Mouse (Mus musculus): Measurements from ENCODE around the gene Ccdc62.

DNA sequence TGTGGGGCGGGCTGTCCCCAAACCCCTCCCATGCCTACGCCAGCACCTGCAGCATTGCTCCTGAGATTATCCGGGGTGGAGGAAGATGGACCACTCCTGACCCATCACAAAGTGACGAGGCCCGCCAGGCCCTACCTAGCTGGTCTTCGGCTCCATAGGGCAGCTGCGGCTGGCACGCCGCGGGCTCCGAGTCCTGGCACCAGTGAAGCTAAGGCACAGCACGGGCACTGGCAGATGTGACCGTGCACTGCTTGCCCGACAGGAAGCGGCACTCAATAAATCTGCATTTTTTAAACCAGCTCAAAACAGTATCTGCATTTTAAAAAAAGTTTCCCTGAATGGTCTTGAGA is 74.6 kb downstream of the Ccdc62 start:
- TF ChIP-seq POLR2A (IDR thresholded peaks at IDR 0.05; ENCODE audit: extremely low read depth, insufficient read depth, low read length) (no peak), CTCF (IDR thresholded peaks at IDR 0.05; ENCODE audit: extremely low read depth, insufficient read depth, low read length) (no peak)
